Mouse (Mus musculus): ENCODE measurements around the gene Hspb9. TPM values are rescaled to one million over a fixed set of nuclear protein-coding genes. Genes with fewer than 3 reads are reported as not detected.

Hspb9 gene
- polyA plus RNA-seq, 1 experiment from 2014 or later, result not detected

DNA sequence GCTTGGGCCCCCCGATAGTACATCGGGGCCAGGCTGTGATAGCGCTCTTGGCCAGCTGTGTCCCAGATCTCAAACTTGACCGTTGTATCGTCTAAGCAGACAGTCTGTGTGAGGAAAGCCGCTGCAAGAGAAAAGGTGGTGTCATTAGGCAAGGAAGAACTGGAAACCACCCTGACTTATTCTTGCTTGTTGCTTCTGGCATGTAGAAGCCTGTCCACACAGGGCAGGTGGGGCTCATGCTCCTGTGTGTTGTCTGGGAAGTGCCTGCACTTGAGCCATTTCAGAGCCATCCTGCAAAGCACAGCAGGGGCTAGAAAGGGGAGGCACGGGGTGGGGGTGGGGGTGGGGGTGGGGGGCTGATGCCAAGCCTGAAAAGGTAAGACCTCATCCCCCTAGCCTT lies 4.8 kb downstream of the Hspb9 start:
- no peak overlapping the region for H3K9ac ChIP-seq (replicated peaks; ENCODE audit: low read length)
- H3K27ac ChIP-seq (replicated peaks; ENCODE audit: low read depth, low read length), result no peak overlapping the region
- WGBS, result 94% methylated on average over 7 of the region's 7 CpGs
- H3K4me2 ChIP-seq (ENCODE audit: low read depth, low read length), result no peak overlapping the region
- no peak for DNase-seq (ENCODE audit: low spot score)
- peaks cover 9% of the 10 kb centered on the region for H3K4me1 ChIP-seq (ENCODE audit: control insufficient read depth, insufficient read depth, low read length)
- H3K9me3 ChIP-seq (replicated peaks; ENCODE audit: control insufficient read depth, low read length), result no peaks in the 10 kb centered on the region
- peaks cover 7% of the 10 kb centered on the region for H3K36me3 ChIP-seq (replicated peaks; ENCODE audit: control insufficient read depth, insufficient read depth, low read depth, low read length)
- no peaks in the 10 kb centered on the region for H3K27me3 ChIP-seq (ENCODE audit: control insufficient read depth, insufficient read depth, low read length)
- H3K4me3 ChIP-seq (ENCODE audit: low read depth, low read length), result no peak overlapping the region
- ATAC-seq (replicated peaks; ENCODE audit: insufficient number of reproducible peaks, low FRiP score, low TSS enrichment, low read depth), result no peak

DNA sequence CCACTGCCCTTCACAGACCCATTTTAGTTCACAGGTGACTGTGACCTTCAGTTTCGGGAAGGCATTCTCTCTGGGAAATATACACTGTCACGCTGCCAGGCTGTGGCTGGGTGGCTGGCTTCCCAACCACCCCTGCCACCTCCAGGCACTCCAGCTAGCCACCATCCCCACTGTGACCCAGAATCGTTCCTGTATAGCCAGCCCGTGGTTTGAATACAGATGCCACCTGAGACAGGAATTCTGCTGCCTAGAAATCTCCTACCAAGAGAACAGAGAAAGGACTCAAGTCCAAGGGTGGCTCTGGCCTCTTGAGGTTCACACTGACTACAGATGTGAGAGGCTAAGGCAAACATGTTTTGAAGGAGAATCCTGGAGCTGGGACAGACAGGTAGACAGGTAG lies 5.2 kb downstream of the Hspb9 start:
- H3K27me3 ChIP-seq (ENCODE audit: control insufficient read depth, insufficient read depth, low read length), result no peaks in the 10 kb centered on the region
- H3K4me1 ChIP-seq (ENCODE audit: control insufficient read depth, insufficient read depth, low read length), result peaks cover 6% of the 10 kb centered on the region
- H3K27ac ChIP-seq (replicated peaks; ENCODE audit: low read depth, low read length), result no peak overlapping the region
- peaks cover 7% of the 10 kb centered on the region for H3K36me3 ChIP-seq (replicated peaks; ENCODE audit: control insufficient read depth, insufficient read depth, low read depth, low read length)
- no peak overlapping the region for H3K4me2 ChIP-seq (ENCODE audit: low read depth, low read length)
- WGBS, result 87% methylated on average over 4 of the region's 4 CpGs
- no peak overlapping the region for H3K4me3 ChIP-seq (ENCODE audit: low read depth, low read length)
- ATAC-seq (replicated peaks; ENCODE audit: insufficient number of reproducible peaks, low FRiP score, low TSS enrichment, low read depth) (no peak), DNase-seq (ENCODE audit: low spot score) (no peak)
- no peaks in the 10 kb centered on the region for H3K9me3 ChIP-seq (replicated peaks; ENCODE audit: control insufficient read depth, low read length)
- no peak overlapping the region for H3K9ac ChIP-seq (replicated peaks; ENCODE audit: low read length)

DNA sequence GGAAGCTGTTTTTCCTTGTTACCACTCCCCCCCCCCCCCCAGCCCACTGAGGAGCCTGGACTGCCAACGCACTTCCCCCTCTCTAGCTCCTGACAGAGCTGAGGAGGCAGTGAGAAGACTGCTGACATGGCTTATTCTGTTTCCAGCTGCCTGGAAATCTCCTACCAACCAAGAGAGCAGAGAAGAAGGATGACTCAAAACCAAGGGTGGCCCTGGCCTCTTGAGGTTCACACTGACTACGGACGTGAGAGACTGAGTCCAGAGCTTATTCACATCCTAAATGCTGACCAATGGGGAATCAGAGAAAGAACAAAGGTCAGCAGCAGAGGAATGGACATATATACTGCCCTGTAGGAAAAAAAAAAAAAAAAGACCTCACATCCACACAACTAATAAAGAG lies 5.7 kb downstream of the Hspb9 start:
- Histone ChIP-seq H3K4me3 (ENCODE audit: low read depth, low read length) (no peak overlapping the region), H3K4me1 (ENCODE audit: control insufficient read depth, insufficient read depth, low read length) (peaks cover 1% of the 10 kb centered on the region; the same call in 1 of the 2 replicates), H3K27ac (replicated peaks; ENCODE audit: low read depth, low read length) (no peak overlapping the region), H3K9ac (replicated peaks; ENCODE audit: low read length) (no peak overlapping the region), H3K27me3 (ENCODE audit: control insufficient read depth, insufficient read depth, low read length) (no peaks in the 10 kb centered on the region), H3K36me3 (replicated peaks; ENCODE audit: control insufficient read depth, insufficient read depth, low read depth, low read length) (peaks cover 7% of the 10 kb centered on the region), H3K4me2 (ENCODE audit: low read depth, low read length) (no peak overlapping the region), H3K9me3 (replicated peaks; ENCODE audit: control insufficient read depth, low read length) (no peaks in the 10 kb centered on the region)
- WGBS, result 70% methylated on average over 3 of the region's 3 CpGs
- no peak for ATAC-seq (replicated peaks; ENCODE audit: insufficient number of reproducible peaks, low FRiP score, low TSS enrichment, low read depth)
- no peak for DNase-seq (ENCODE audit: low spot score)

DNA sequence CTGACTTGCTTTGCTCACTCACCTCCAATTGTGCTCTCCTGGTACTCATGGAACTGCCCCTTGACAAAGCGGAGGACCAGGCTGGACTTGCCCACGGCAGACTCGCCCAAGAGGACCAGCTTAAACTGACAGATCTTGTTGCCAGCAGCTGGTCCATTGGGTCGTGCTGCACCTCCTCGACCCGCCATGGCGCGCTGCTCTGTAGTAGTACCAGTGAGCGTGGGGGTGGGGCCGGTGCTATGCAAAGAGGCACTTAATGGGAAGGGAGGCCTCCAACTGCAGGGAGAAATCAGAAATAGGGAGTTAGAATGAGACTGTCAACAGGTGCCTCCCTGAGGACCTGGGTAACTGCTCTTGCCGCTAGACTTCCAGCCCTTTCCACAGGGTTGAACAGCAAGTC lies 6.2 kb downstream of the Hspb9 start:
- Histone ChIP-seq H3K4me3 (ENCODE audit: low read depth, low read length) (no peak overlapping the region), H3K27me3 (ENCODE audit: control insufficient read depth, insufficient read depth, low read length) (no peaks in the 10 kb centered on the region), H3K9ac (replicated peaks; ENCODE audit: low read length) (no peak overlapping the region), H3K4me1 (ENCODE audit: control insufficient read depth, insufficient read depth, low read length) (no peaks in the 10 kb centered on the region), H3K27ac (replicated peaks; ENCODE audit: low read depth, low read length) (no peak overlapping the region), H3K4me2 (ENCODE audit: low read depth, low read length) (no peak overlapping the region), H3K9me3 (replicated peaks; ENCODE audit: control insufficient read depth, low read length) (no peaks in the 10 kb centered on the region), H3K36me3 (replicated peaks; ENCODE audit: control insufficient read depth, insufficient read depth, low read depth, low read length) (peaks cover 7% of the 10 kb centered on the region)
- 85% methylated on average over 11 of the region's 11 CpGs for WGBS
- DNase-seq (ENCODE audit: low spot score), result no peak
- ATAC-seq (replicated peaks; ENCODE audit: insufficient number of reproducible peaks, low FRiP score, low TSS enrichment, low read depth), result no peak

DNA sequence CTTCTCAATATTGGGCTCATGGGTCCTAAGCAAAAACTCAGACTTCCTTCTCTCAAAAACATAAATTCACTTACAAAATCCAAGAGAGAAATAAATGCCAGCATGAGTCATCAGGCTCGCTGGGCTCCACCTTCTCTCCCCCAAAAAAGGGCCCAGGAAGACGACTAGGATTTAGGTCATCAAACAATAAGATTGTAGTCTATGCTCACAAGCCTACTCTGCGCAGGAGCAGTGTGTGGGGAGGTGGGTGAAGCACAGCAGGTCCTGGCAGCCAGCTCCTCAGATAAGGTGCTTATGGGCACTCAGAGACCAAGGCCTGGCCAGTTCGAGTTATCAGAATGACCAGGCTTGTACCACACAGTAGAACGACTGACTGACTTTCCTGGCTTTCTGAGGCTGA lies 6.7 kb downstream of the Hspb9 start:
- H3K9me3 ChIP-seq (replicated peaks; ENCODE audit: control insufficient read depth, low read length), result no peaks in the 10 kb centered on the region
- ATAC-seq (replicated peaks; ENCODE audit: insufficient number of reproducible peaks, low FRiP score, low TSS enrichment, low read depth) (no peak), DNase-seq (ENCODE audit: low spot score) (no peak)
- H3K27ac ChIP-seq (replicated peaks; ENCODE audit: low read depth, low read length), result no peak overlapping the region
- no peak overlapping the region for H3K4me2 ChIP-seq (ENCODE audit: low read depth, low read length)
- H3K4me1 ChIP-seq (ENCODE audit: control insufficient read depth, insufficient read depth, low read length), result no peaks in the 10 kb centered on the region
- H3K36me3 ChIP-seq (replicated peaks; ENCODE audit: control insufficient read depth, insufficient read depth, low read depth, low read length), result peaks cover 7% of the 10 kb centered on the region
- 76% methylated on average over 5 of the region's 5 CpGs for WGBS
- H3K4me3 ChIP-seq (ENCODE audit: low read depth, low read length), result no peak overlapping the region
- no peak overlapping the region for H3K9ac ChIP-seq (replicated peaks; ENCODE audit: low read length)
- no peaks in the 10 kb centered on the region for H3K27me3 ChIP-seq (ENCODE audit: control insufficient read depth, insufficient read depth, low read length)

DNA sequence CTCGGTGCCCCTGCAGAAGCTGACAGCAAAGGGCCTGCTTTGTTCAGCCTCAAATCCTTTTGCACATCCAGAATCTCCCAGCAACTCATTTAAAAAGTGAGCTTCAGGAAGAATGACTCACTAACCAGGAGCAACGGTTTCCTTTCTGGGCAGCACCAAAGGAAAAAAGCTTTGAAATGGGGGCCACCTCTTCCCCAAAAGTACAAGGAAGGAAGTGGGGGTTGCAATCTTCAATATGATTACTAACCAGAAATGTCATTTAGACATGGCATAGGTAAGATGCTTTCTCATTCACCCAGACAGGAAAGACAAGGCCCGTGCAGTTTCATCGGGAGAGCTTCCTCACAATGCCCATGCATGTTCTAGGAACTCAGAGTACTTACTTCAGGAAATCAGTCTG lies 7.6 kb downstream of the Hspb9 start:
- no peaks in the 10 kb centered on the region for H3K4me1 ChIP-seq (ENCODE audit: control insufficient read depth, insufficient read depth, low read length)
- H3K36me3 ChIP-seq (replicated peaks; ENCODE audit: control insufficient read depth, insufficient read depth, low read depth, low read length), result peaks cover 7% of the 10 kb centered on the region
- no peaks in the 10 kb centered on the region for H3K27me3 ChIP-seq (ENCODE audit: control insufficient read depth, insufficient read depth, low read length)
- DNase-seq (ENCODE audit: low spot score), result no peak
- ATAC-seq (replicated peaks; ENCODE audit: insufficient number of reproducible peaks, low FRiP score, low TSS enrichment, low read depth), result no peak
- H3K9me3 ChIP-seq (replicated peaks; ENCODE audit: control insufficient read depth, low read length), result no peaks in the 10 kb centered on the region
- no peak overlapping the region for H3K4me3 ChIP-seq (ENCODE audit: low read depth, low read length)
- WGBS, result 73% methylated on average over 4 of the region's 4 CpGs
- no peak overlapping the region for H3K9ac ChIP-seq (replicated peaks; ENCODE audit: low read length)
- H3K27ac ChIP-seq (replicated peaks; ENCODE audit: low read depth, low read length), result no peak overlapping the region
- no peak overlapping the region for H3K4me2 ChIP-seq (ENCODE audit: low read depth, low read length)

DNA sequence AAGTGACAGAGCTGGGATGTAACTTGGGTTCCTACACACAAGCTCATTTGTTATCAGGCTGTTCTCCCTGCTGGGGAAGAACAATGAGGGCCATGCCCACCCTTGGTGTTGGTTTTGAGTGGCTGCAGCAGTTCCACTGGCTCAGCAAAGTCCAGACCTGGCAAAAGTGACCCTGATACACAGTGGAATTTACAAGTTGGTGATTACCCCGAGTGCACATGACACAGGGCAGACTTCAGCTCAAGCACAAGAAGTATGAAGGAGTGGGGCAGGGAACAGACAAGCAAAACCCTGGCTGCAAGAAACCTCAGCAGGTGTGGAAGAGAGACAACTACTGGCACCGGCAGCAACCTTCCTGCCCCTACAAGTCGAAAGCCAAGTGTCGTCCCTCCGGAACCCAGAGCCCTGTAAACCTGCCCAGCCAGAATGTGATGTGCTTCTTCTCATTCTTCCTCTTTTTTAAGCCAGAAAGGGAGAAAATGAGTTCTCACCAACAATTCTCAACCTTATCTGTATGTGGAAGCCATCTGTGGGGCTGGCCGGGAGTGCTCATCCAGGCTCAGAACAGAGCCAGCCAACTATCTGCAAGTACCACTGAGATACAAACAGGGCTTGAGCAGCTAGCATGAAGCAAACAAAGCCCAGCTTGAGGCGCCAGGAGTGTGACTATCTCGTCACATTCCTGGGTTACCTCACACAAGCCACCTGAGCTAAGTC lies 8.3 kb downstream of the Hspb9 start:
- WGBS, result 73% methylated on average over 8 of the region's 8 CpGs
- no peak overlapping the region for H3K27ac ChIP-seq (replicated peaks; ENCODE audit: low read depth, low read length)
- H3K36me3 ChIP-seq (replicated peaks; ENCODE audit: control insufficient read depth, insufficient read depth, low read depth, low read length), result peaks cover 4% of the 10 kb centered on the region
- DNase-seq (ENCODE audit: low spot score), result no peak
- no peaks in the 10 kb centered on the region for H3K9me3 ChIP-seq (replicated peaks; ENCODE audit: control insufficient read depth, low read length)
- H3K4me1 ChIP-seq (ENCODE audit: control insufficient read depth, insufficient read depth, low read length), result no peaks in the 10 kb centered on the region
- no peak for ATAC-seq (replicated peaks; ENCODE audit: insufficient number of reproducible peaks, low FRiP score, low TSS enrichment, low read depth)
- no peak overlapping the region for H3K9ac ChIP-seq (replicated peaks; ENCODE audit: low read length)
- no peaks in the 10 kb centered on the region for H3K27me3 ChIP-seq (ENCODE audit: control insufficient read depth, insufficient read depth, low read length)
- H3K4me3 ChIP-seq (ENCODE audit: low read depth, low read length), result no peak overlapping the region
- no peak overlapping the region for H3K4me2 ChIP-seq (ENCODE audit: low read depth, low read length)

DNA sequence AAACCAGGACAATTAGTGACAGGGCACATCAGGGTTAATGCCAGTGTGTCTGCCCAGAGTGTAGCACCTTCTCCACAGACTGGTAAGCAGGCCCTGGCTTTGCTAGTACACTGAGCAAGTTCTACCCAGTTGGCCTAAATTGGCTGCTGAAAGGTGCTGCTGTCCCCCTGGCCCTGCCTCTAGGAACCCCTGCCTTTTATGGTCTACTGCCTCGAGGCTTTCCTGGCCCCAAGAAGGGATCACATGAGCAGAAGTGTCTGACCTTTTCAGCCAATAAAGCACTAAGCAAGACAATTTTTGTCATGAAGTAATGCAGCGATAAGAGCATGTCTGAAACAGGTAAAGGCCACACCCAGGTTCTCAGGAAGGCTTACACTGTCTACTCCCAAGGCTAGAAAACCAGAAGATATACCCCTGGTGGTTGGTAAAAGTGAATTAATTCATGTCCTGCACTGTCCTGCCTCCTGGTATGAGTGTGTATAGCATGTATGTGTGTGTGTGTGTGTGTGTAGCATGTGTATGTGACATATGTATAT lies 8.9 kb downstream of the Hspb9 start:
- Histone ChIP-seq H3K9me3 (replicated peaks; ENCODE audit: control insufficient read depth, low read length) (no peaks in the 10 kb centered on the region), H3K9ac (replicated peaks; ENCODE audit: low read length) (no peak overlapping the region), H3K36me3 (replicated peaks; ENCODE audit: control insufficient read depth, insufficient read depth, low read depth, low read length) (peaks cover 3% of the 10 kb centered on the region), H3K27ac (replicated peaks; ENCODE audit: low read depth, low read length) (no peak overlapping the region), H3K4me1 (ENCODE audit: control insufficient read depth, insufficient read depth, low read length) (no peaks in the 10 kb centered on the region), H3K4me2 (ENCODE audit: low read depth, low read length) (no peak overlapping the region), H3K4me3 (ENCODE audit: low read depth, low read length) (no peak overlapping the region), H3K27me3 (ENCODE audit: control insufficient read depth, insufficient read depth, low read length) (no peaks in the 10 kb centered on the region)
- 53% methylated on average over 2 of the region's 2 CpGs for WGBS
- no peak for DNase-seq (ENCODE audit: low spot score)
- ATAC-seq (replicated peaks; ENCODE audit: insufficient number of reproducible peaks, low FRiP score, low TSS enrichment, low read depth), result no peak
